Mouse (Mus musculus) liver, adult 2 months (tissue): ENCODE measurements around the gene Sorbs1.

ENCODE experiments used
- CTCF ChIP-seq: fragments of 200-500 bp; IDR thresholded peaks from 2 replicates; pipeline ENCODE4 v1.5.1; 2011; ENCODE audit warnings: low read depth, low read length, control low read depth
- POLR2A ChIP-seq: fragments of 200-500 bp; IDR thresholded peaks from 2 replicates; pipeline ENCODE4 v1.6.1; 2011; ENCODE audit warnings: low read length, control low read depth; ENCODE audit not compliant: insufficient read depth; ENCODE audit errors: extremely low read depth

DNA sequence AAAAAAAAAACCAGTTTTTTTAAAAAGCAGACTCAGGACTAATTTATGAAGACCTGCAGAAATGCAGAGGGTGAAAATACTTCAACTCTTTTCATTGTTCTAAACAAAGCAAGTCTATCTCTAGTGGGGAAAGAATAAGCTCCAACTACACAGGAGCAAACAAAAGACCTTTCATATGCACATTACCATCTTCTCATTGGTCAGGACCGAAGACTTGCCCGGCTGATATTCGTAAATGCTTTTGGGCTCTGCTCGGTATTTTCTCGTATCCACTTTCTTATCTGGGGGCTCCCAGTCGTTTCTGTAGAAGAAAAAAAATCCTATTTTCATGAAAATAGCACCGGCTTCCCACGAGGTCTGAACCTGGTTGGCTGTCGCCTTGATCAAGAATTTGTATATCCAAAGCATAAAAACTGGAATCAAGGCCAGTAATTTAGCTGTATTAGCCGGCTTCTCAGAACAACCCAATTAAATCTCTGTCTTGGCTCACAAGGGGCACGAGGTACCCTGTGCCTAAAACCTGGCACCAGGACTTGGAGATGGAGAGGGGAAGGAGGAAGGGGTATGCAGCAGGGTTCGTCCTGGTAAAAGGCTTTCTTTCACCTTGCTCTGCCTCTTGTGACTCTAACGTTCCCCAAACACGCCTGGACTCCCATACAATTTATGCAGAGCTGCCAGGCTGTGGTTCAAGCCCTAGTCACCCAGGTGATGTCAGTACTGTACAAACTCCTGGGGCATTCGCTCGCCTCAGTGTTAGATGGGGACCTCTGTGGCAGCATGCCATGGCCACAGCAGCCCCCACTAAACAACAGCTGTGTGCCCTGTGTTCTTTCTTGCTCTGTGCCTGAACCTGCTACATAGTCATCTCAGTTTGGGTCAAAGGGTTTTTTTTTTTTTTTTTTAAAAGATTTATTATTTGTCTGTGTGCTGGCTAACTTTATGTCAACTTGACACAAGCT lies 163.6 kb downstream of the Sorbs1 start:
- TF ChIP-seq POLR2A (no peak), CTCF (no peak)
